Mouse (Mus musculus): Measurements from ENCODE around the gene Proser1.

GRCm38 (mm10) chr3:53502428-53502827 lies 39.0 kb downstream of the Proser1 start:
- no peak; the same call in 1 of the 2 replicates for TF ChIP-seq CTCF (IDR thresholded peaks at IDR 0.05; ENCODE audit: control insufficient read depth, insufficient read depth, insufficient replicate concordance, low read depth, low read length)
- TF ChIP-seq POLR2A (IDR thresholded peaks at IDR 0.05; ENCODE audit: control insufficient read depth, low read depth, low read length) = no peak
